Mouse (Mus musculus) liver, embryonic 14.5 days (tissue): ENCODE measurements around the gene Aldh9a1.

ENCODE experiments used
- CTCF ChIP-seq: IDR thresholded peaks from 2 replicates; pipeline ENCODE4 v1.5.1; 2016; ENCODE audit warnings: antibody characterized with exemption, low read depth, control low read depth
- EP300 ChIP-seq: IDR thresholded peaks from 2 replicates; pipeline ENCODE4 v1.6.1; 2016; ENCODE audit warnings: antibody characterized with exemption, low read depth

GRCm38 (mm10) chr1:167386466-167386865, 36.7 kb downstream of the Aldh9a1 start:
- TF ChIP-seq CTCF (no peak), EP300 (no peak)
